In genomic region chr5:77061372-77062038, GRCm38 (mm10) we compare ENCODE assay signal across 8 mouse cellular contexts. TPM values are rescaled to one million over a fixed set of nuclear protein-coding genes. Genes with fewer than 3 reads are reported as not detected.
DNase-seq lines count a peak whose midpoint lies in the region; ATAC-seq and TF ChIP-seq lines count a peak whose summit lies in the region.

No protein-coding gene starts in this region.

- H3K4me3 ChIP-seq in midbrain, embryonic 14.5 days (replicated peaks; ENCODE audit: low read depth, low read length), result no peak overlapping the region
- no peak overlapping the region for H3K4me3 ChIP-seq in midbrain, embryonic 16.5 days (ENCODE audit: low read depth, low read length)
- H3K4me3 ChIP-seq in kidney, embryonic 14.5 days (ENCODE audit: low read length), result no peak overlapping the region
- H3K4me3 ChIP-seq in neural tube, embryonic 11.5 days (ENCODE audit: low read depth, low read length), result no peak overlapping the region
- no peak overlapping the region for H3K4me3 ChIP-seq in thymus, adult 2 months (ENCODE audit: control insufficient read depth, insufficient read depth, low read length)

- H3K4me2 ChIP-seq in midbrain, embryonic 14.5 days (ENCODE audit: low read length), result no peak overlapping the region
- no peak overlapping the region for H3K4me2 ChIP-seq in midbrain, embryonic 16.5 days (ENCODE audit: low read length)
- peak overlapping the region; percentile 19; the same call in 1 of the 2 replicates for H3K4me2 ChIP-seq in kidney, embryonic 14.5 days (replicated peaks; ENCODE audit: low read depth, low read length)
- H3K4me2 ChIP-seq in neural tube, embryonic 11.5 days (ENCODE audit: low read depth), result no peak overlapping the region

- no peak for TF ChIP-seq POLR2A in thymus, adult 2 months (IDR thresholded peaks at IDR 0.05; ENCODE audit: control insufficient read depth, extremely low read depth, insufficient read depth, low read length, poor library complexity)

- H3K27ac ChIP-seq in midbrain, embryonic 14.5 days (replicated peaks; ENCODE audit: low read depth, low read length), result no peak overlapping the region
- no peak overlapping the region for H3K27ac ChIP-seq in midbrain, embryonic 16.5 days (ENCODE audit: low read length)
- H3K27ac ChIP-seq in kidney, embryonic 14.5 days (ENCODE audit: low read depth, low read length), result no peak overlapping the region
- H3K27ac ChIP-seq in neural tube, embryonic 11.5 days (ENCODE audit: low read depth, low read length), result no peak overlapping the region
- H3K27ac ChIP-seq in thymus, adult 2 months (ENCODE audit: control insufficient read depth, insufficient read depth, low read length), result no peak overlapping the region

- H3K9ac ChIP-seq in midbrain, embryonic 14.5 days (replicated peaks; ENCODE audit: low read length), result no peak overlapping the region
- H3K9ac ChIP-seq in midbrain, embryonic 16.5 days (ENCODE audit: low read depth, low read length), result no peak overlapping the region
- H3K9ac ChIP-seq in kidney, embryonic 14.5 days (ENCODE audit: low read depth, low read length), result no peak overlapping the region
- H3K9ac ChIP-seq in neural tube, embryonic 11.5 days (ENCODE audit: low read length), result no peak overlapping the region

- DNase-seq in midbrain, embryonic 14.5 days, result peak; percentile 52
- DNase-seq in cerebellum, postnatal 14 days, result peak; percentile 68 to 82
- DNase-seq in gastrocnemius, postnatal 25 days, result peak; percentile 13
- DNase-seq in liver, result peak; percentile 63
- DNase-seq in neural tube, embryonic 11.5 days (ENCODE audit: low spot score), result peak; percentile 53
- DNase-seq in thymus, adult 2 months, result peak; percentile 78

- 33% methylated on average over 17 of the region's 17 CpGs for WGBS in midbrain, embryonic 14.5 days
- 33% methylated on average over 17 of the region's 17 CpGs for WGBS in midbrain, embryonic 16.5 days
- WGBS in kidney, embryonic 14.5 days, result 37% methylated on average over 17 of the region's 17 CpGs
- WGBS in neural tube, embryonic 11.5 days, result 33% methylated on average over 17 of the region's 17 CpGs
- WGBS in thymus, adult 2 months, result 32% methylated on average over 17 of the region's 17 CpGs

- no peaks in the 10 kb centered on the region for H3K9me3 ChIP-seq in midbrain, embryonic 14.5 days (ENCODE audit: control insufficient read depth, low read length)
- no peaks in the 10 kb centered on the region for H3K9me3 ChIP-seq in midbrain, embryonic 16.5 days (replicated peaks; ENCODE audit: control insufficient read depth, low read length, poor library complexity, severe bottlenecking)
- no peaks in the 10 kb centered on the region for H3K9me3 ChIP-seq in kidney, embryonic 14.5 days (ENCODE audit: control insufficient read depth, low read length)
- no peaks in the 10 kb centered on the region for H3K9me3 ChIP-seq in neural tube, embryonic 11.5 days (ENCODE audit: control insufficient read depth, low read length)

- no peak for ATAC-seq in midbrain, embryonic 14.5 days (ENCODE audit: low FRiP score, low TSS enrichment)
- no peak for ATAC-seq in midbrain, embryonic 16.5 days
- ATAC-seq in kidney, embryonic 14.5 days (ENCODE audit: low FRiP score, low TSS enrichment), result 0 out of 2 replicates have a peak, but pooled peaks have one; percentile 39
- no peak for ATAC-seq in neural tube, embryonic 11.5 days (ENCODE audit: insufficient read depth, low FRiP score, low TSS enrichment)

- TF ChIP-seq CTCF in thymus, adult 2 months (IDR thresholded peaks at IDR 0.05; ENCODE audit: borderline replicate concordance, control insufficient read depth, extremely low read depth, insufficient read depth, low read length, poor library complexity), result peak; percentile 87; the same call in 1 of the 2 replicates

- H3K36me3 ChIP-seq in midbrain, embryonic 14.5 days (ENCODE audit: control insufficient read depth, insufficient read depth, low read length), result no peaks in the 10 kb centered on the region
- no peaks in the 10 kb centered on the region for H3K36me3 ChIP-seq in midbrain, embryonic 16.5 days (ENCODE audit: control insufficient read depth, insufficient read depth, low read length)
- H3K36me3 ChIP-seq in kidney, embryonic 14.5 days (ENCODE audit: control insufficient read depth, insufficient read depth, low read length), result no peaks in the 10 kb centered on the region
- no peaks in the 10 kb centered on the region for H3K36me3 ChIP-seq in neural tube, embryonic 11.5 days (ENCODE audit: control insufficient read depth, insufficient read depth, low read length)
- no peaks in the 10 kb centered on the region for H3K36me3 ChIP-seq in thymus, adult 2 months (ENCODE audit: control insufficient read depth, insufficient read depth, low read length)

- no peaks in the 10 kb centered on the region for H3K27me3 ChIP-seq in midbrain, embryonic 14.5 days (ENCODE audit: control insufficient read depth, insufficient read depth, low read length)
- H3K27me3 ChIP-seq in midbrain, embryonic 16.5 days (ENCODE audit: control insufficient read depth, insufficient read depth, low read depth, low read length), result no peaks in the 10 kb centered on the region; the same call in 1 of the 2 replicates
- H3K27me3 ChIP-seq in kidney, embryonic 14.5 days (ENCODE audit: control insufficient read depth, insufficient read depth, low read length), result no peaks in the 10 kb centered on the region
- no peaks in the 10 kb centered on the region for H3K27me3 ChIP-seq in neural tube, embryonic 11.5 days (ENCODE audit: control insufficient read depth, insufficient read depth, low read length)
- H3K27me3 ChIP-seq in thymus, adult 2 months (ENCODE audit: control insufficient read depth, insufficient read depth, low read length), result no peaks in the 10 kb centered on the region

- H3K4me1 ChIP-seq in midbrain, embryonic 14.5 days (ENCODE audit: control insufficient read depth, insufficient read depth, low read length), result no peaks in the 10 kb centered on the region
- no peaks in the 10 kb centered on the region for H3K4me1 ChIP-seq in midbrain, embryonic 16.5 days (ENCODE audit: control insufficient read depth, insufficient read depth, low read length)
- H3K4me1 ChIP-seq in kidney, embryonic 14.5 days (ENCODE audit: control insufficient read depth, insufficient read depth, low read length), result 0 out of 2 replicates have a peak, but pooled peaks cover 6% of the 10 kb centered on the region
- no peaks in the 10 kb centered on the region for H3K4me1 ChIP-seq in neural tube, embryonic 11.5 days (ENCODE audit: control insufficient read depth, insufficient read depth, low read length)
- H3K4me1 ChIP-seq in thymus, adult 2 months (replicated peaks; ENCODE audit: control insufficient read depth, insufficient read depth, low read length), result no peaks in the 10 kb centered on the region

RNA-seq across cellular contexts. Expression of gene Thegl, which starts 45.7 kb away (rescaled TPM):
- polyA plus RNA-seq in midbrain, embryonic 14.5 days (2014; fragmentation: Nextera tagmentation; extraction: Ambion mirVana), result 0.41 and 0.80 TPM in 2 replicates
- polyA plus RNA-seq in midbrain, embryonic 16.5 days (2015; fragmentation: Nextera tagmentation; extraction: Ambion mirVana), result 0.85 and 0.89 TPM in 2 replicates
- total RNA-seq in gastrocnemius, postnatal 25 days (2021), result not detected
- not detected in 2 replicates for polyA plus RNA-seq in kidney, embryonic 14.5 days (2014; fragmentation: Nextera tagmentation; extraction: Ambion mirVana)
- polyA plus RNA-seq in neural tube, embryonic 11.5 days (2014; fragmentation: Nextera tagmentation; extraction: Ambion mirVana), result 0.28 TPM in 1 of 2 replicates, not detected in the other
- not detected in 2 replicates for polyA plus RNA-seq in thymus, adult 2 months (2012; rRNA removed)

RNA-seq across cellular contexts. Expression of gene Hopx, which starts 53.4 kb away (rescaled TPM):
- polyA plus RNA-seq in midbrain, embryonic 14.5 days (2014; fragmentation: Nextera tagmentation; extraction: Ambion mirVana), result 0.82 and 0.93 TPM in 2 replicates
- 0.78 and 0.88 TPM in 2 replicates for polyA plus RNA-seq in midbrain, embryonic 16.5 days (2015; fragmentation: Nextera tagmentation; extraction: Ambion mirVana)
- total RNA-seq in gastrocnemius, postnatal 25 days (2021), result 1 to 10 TPM; 3.4 to 5.7 TPM
- 2.0 and 3.2 TPM in 2 replicates for polyA plus RNA-seq in kidney, embryonic 14.5 days (2014; fragmentation: Nextera tagmentation; extraction: Ambion mirVana)
- polyA plus RNA-seq in neural tube, embryonic 11.5 days (2014; fragmentation: Nextera tagmentation; extraction: Ambion mirVana), result 1.2 and 1.6 TPM in 2 replicates
- polyA plus RNA-seq in thymus, adult 2 months (2012; rRNA removed), result 8.1 and 26.1 TPM in 2 replicates

RNA-seq across cellular contexts. Expression of gene Arl9, which starts 57.6 kb away (rescaled TPM):
- not detected in 2 replicates for polyA plus RNA-seq in midbrain, embryonic 14.5 days (2014; fragmentation: Nextera tagmentation; extraction: Ambion mirVana)
- 0.44 TPM in 1 of 2 replicates, not detected in the other for polyA plus RNA-seq in midbrain, embryonic 16.5 days (2015; fragmentation: Nextera tagmentation; extraction: Ambion mirVana)
- total RNA-seq in gastrocnemius, postnatal 25 days (2021), result not detected
- polyA plus RNA-seq in kidney, embryonic 14.5 days (2014; fragmentation: Nextera tagmentation; extraction: Ambion mirVana), result 0.41 TPM in 1 of 2 replicates, not detected in the other
- polyA plus RNA-seq in neural tube, embryonic 11.5 days (2014; fragmentation: Nextera tagmentation; extraction: Ambion mirVana), result not detected in 2 replicates
- polyA plus RNA-seq in thymus, adult 2 months (2012; rRNA removed), result not detected in 2 replicates

Comparison
In these comparisons a context has a peak if more than half of its experiments do, and no peak if none do; other contexts are left out.
1. DNase-seq: peak in every context shown above with its lines; median percentile 78 in thymus, adult 2 months; 75 in cerebellum, postnatal 14 days; 63 in liver; 53 in neural tube, embryonic 11.5 days; 52 in midbrain, embryonic 14.5 days; 13 in gastrocnemius, postnatal 25 days.